Mouse (Mus musculus) thymus, postnatal 10 days (tissue): Measurements from ENCODE around the gene Brwd1.
A peak's percentile ranks its signal among the peaks of the same experiment; 100 is the strongest.
"Not testable (repeated sequence)": the region's sequence is repeated elsewhere in the genome, so short reads cannot be mapped to it uniquely, and the experiment has no call there.

Source experiments
- DNase-seq, 2 experiments: peaks; one replicate each; pipeline ENCODE4 v3.0.0; 2021; ENCODE audit warnings: low spot score in 2 of 2

Brwd1 gene

DNA sequence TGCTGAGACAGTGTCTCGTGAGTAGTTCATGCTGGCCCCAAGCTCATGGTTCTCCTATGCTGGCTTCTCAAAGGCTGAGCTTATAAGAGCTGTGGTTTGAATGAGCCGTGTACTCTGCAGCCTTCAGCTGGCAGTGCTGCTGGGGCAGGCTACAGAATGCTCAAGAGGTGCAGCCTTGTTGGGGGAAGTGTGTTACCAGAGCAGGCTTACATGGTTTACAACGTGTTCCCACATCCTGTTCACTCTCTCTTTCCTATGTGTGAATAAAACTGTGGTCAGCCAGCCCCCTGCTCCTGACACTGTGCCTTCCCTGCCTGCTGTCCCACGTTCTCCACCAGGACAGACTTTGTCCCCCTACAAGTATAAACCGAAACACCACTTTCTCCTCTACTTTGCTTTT is 97.4 kb downstream of the Brwd1 start:
- peak; percentile 42 to 47 for DNase-seq

GRCm38 (mm10) chr16:95983601-95984000 is 98.7 kb downstream of the Brwd1 start:
- peak; percentile 50 to 61 for DNase-seq

- DNase-seq: no peak
Measured at GRCm38 (mm10) chr16:95970841-95971240, 111.5 kb downstream of the Brwd1 start.

DNA sequence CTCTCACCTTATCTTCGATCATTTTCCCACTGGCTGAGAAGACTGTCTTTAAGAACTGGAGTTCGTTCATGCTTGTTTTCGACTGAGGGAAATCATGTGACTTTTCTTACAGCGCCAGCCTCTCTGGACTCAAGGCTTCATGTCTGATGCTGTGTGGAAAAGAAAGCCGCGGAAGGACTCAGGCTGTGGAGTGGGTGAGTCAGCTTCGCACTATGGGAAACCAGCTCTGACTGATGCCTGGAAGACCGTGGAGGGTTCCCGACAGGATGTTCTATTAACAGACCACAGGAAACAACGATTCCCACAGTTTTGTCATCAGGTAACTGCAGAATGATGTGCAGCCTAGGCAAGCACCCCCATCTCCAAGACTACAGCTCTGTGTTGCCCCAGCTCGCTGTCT is 114.9 kb downstream of the Brwd1 start:
- no peak for DNase-seq

GRCm38 (mm10) chr16:95964427-95965023 is 117.8 kb downstream of the Brwd1 start:
- DNase-seq: peak; percentile 25 to 76

- DNase-seq: not testable (repeated sequence)
Measured at GRCm38 (mm10) chr16:95961484-95961883, 120.8 kb downstream of the Brwd1 start.

DNA sequence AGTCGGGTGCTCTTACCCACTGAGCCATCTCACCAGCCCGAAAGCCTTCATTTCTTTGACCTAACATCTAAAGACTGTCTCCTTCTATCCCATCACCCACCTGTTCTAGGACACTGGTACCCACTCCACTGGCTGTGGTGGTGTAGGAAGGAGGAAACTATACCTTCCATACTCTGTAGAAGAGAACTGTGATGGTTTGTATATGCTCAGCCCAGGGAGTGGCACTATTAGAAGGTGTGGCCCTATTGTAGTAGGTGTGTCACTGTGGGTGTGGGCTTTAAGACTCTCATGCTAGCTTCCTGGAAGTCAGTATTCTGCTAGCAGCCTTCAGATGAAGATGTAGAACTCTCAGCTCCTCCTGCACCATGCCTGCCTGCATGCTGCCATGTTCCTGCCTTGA is 121.6 kb downstream of the Brwd1 start:
- DNase-seq: not testable (repeated sequence)

DNA sequence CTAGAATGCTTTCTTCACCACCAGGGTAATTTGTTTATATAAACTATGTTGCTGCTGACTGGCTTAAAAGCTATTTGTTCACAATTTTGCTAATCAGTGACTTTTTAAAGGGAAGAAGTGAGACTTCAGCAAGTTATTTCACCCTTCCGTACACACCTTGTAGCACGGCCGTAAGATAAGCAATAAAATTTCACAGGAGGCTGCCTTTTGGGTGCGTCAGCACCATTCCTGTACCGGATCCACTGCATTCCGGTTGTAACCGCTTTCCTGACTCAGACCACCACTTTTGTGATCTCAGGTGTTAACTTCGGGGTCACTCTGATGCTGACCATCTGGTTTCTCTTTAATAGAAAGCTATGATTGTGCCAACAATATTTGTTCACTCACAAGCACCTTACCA is 124.2 kb downstream of the Brwd1 start:
- no peak for DNase-seq

- peak in 1 of 2 experiments; percentile 35 for DNase-seq
Measured at GRCm38 (mm10) chr16:95956618-95957017, 125.7 kb downstream of the Brwd1 start.

- no peak for DNase-seq
Measured at GRCm38 (mm10) chr16:95955716-95956346, 126.5 kb downstream of the Brwd1 start.

DNA sequence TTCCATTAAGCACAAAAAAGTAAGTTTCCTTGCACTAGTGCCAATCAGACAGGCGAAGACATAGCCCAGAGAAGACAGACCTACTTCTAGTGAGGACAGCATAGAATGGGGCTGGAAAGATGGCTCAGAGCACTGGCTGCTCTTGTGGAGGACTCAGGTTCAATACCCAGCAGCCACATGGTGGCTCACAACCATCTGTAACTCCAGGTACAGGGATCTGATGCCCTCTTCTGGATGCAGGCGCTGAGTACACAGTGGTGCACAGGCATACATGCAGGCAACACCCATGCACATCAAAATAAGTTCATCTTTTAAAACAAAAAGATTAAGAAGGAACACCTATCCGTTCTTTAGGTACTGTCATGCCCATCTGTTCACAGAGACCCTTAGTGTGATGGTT is 128.0 kb downstream of the Brwd1 start:
- DNase-seq: no peak

- no peak for DNase-seq
Measured at GRCm38 (mm10) chr16:95953159-95953650, 129.1 kb downstream of the Brwd1 start.

DNA sequence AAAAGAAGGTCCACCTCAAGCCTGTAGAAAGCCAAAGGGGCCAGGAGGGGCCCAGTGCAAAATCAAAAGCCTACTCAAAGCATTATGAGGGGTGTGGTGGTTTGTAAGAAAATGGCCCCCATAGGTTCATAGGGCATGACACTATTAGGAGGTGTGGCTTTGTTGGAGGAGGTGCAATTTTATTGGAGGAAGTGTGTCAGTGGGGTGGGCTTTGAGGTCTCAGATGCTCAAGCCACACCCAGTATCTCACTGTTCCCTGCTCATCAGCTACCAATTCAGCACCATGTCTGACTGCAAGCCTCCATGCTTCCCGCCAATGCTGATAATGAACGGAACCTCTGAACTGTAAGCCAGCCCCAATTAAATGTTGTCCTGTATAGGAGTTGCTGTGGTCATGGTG is 130.9 kb downstream of the Brwd1 start:
- DNase-seq: no peak

GRCm38 (mm10) chr16:95945389-95946311 is 136.7 kb downstream of the Brwd1 start:
- peak; percentile 74 to 84 for DNase-seq

DNA sequence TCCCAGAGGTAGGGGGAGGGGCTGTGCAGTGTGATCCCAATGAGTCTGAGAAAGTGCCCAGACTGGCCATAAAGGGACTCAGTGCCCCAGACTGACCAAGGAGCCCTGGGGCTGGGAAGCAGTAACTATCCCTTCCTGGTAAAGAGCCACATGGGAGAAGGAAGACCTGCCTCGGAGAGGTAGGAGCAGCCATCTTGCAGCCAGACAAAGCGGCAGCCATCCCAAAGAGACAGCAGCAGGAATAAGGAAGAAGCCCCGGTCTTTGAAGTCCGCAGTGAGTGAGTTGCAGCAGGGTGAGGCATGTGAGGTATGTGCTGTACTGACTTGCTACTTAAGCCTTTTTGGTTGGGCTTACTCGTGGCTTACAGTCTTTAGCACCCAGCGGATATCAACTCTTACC is 139.1 kb downstream of the Brwd1 start:
- no peak for DNase-seq
